Mouse (Mus musculus): ENCODE data around the gene Wfdc5.

- no peak for TF ChIP-seq POLR2A (IDR thresholded peaks at IDR 0.05; ENCODE audit: control insufficient read depth, extremely low read depth, insufficient read depth, low read length, poor library complexity)
- no peak for TF ChIP-seq CTCF (IDR thresholded peaks at IDR 0.05; ENCODE audit: borderline replicate concordance, control insufficient read depth, extremely low read depth, insufficient read depth, low read length, poor library complexity)
Observed at GRCm38 (mm10) chr2:164128576-164129411, 53.7 kb downstream of the Wfdc5 start.

All from thymus, adult 2 months (tissue).